Mouse (Mus musculus) bone marrow macrophage, adult 2 months (primary cell): ENCODE data around the gene Foxq1. TPM values are rescaled to one million over a fixed set of nuclear protein-coding genes. Genes with fewer than 3 reads are reported as not detected.

Experiments used
- H3K27ac ChIP-seq: 2 replicates; pipeline ENCODE4 v1.5.1; 2012; ENCODE audit warnings: low read depth, low read length; ENCODE audit not compliant: insufficient read depth
- H3K4me1 ChIP-seq: 2 replicates; pipeline ENCODE4 v1.6.1; 2012; ENCODE audit warnings: low read length; ENCODE audit not compliant: control insufficient read depth, insufficient read depth
- H3K4me3 ChIP-seq: 2 replicates; pipeline ENCODE4 v1.5.1; 2012; ENCODE audit warnings: mild to moderate bottlenecking, low read length, moderate library complexity; ENCODE audit not compliant: insufficient read depth
- CTCF ChIP-seq: IDR thresholded peaks from 2 replicates; pipeline ENCODE4 v1.5.1; 2012; ENCODE audit warnings: low read depth, mild to moderate bottlenecking, low read length, moderate library complexity
- POLR2A ChIP-seq: IDR thresholded peaks from 2 replicates; pipeline ENCODE4 v1.6.1; 2012; ENCODE audit warnings: mild to moderate bottlenecking, low read depth, low read length, borderline replicate concordance
- polyA plus RNA-seq: library from polyadenylated mRNA; stranded (reverse); fragments of >200 nt; gene quantifications from 2 replicates; pipeline ENCODE4 v1.2.4, GENCODE M21; 2012; ENCODE audit not compliant: missing spikeins, insufficient read depth, insufficient read length

Foxq1 gene
- polyA plus RNA-seq, 1 experiment, result not detected

DNA sequence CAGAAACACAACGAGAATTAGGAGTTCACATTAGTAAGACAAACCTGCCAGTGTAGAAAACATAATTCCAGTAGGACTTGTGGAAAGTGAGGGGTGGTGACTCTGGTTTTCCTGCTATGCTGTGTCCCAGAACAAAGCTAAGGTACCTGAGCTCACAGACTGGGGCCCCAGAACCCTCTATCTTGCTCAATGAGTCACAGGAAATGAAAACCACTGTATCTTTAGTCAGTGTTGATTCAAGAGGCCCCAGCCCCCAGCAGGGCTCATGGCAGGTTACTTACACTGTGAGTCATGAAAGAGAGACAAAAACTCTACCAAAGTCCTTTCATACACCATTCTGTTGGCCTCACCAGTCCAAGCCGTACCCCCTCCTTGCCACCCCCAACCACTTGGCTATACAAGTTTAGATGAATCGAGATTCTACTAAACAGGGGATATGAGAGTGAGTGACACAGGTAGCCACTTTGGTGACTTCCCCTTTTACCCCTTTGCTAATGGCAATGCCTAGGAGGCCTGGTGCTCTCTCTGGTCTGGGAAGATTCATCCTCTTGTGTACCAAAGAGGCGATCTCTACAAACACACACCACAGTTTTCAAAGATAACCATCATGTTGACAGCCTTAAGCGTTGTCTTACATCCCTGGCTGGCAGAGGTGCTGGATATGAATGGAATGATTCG is 11.8 kb downstream of the Foxq1 start:
- Histone ChIP-seq H3K4me1 (no peaks in the 10 kb centered on the region), H3K4me3 (no peak overlapping the region), H3K27ac (no peak overlapping the region)
- no peak for TF ChIP-seq POLR2A
- no peak for TF ChIP-seq CTCF

DNA sequence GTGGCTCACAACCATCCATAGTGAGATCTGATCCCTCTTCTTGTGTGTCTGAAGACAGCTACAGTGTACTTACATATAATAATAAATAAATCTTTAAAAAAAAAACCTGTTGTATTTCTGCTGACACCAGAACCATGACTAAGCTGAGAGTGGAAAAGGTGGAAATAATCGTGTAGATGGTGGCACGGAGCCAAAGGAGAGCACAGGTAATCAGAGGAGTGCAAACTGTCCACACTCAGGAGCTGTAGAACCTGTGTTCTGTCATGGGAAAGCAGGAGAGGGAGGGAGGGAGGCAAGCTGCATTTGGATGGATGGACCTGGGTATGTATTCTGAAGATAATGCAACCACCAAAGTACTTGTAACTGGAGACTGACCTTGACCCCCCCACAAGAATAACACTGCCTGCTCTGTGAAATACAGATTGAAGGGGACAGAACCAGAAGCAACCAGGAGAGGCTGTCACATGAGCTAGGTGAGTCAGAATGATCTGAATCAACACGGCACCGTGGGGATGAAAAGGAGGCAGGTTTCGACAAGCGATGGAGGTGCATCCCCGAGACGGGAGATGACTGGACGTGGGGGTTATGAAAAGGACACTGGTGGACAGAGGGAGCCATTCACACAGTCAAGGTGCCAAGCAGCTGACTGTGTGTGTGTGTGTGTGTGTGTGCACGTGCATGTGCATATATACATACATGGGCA is 17.0 kb downstream of the Foxq1 start:
- H3K27ac ChIP-seq, result no peak overlapping the region
- H3K4me1 ChIP-seq, result no peaks in the 10 kb centered on the region
- no peak for TF ChIP-seq CTCF
- TF ChIP-seq POLR2A, result no peak
- H3K4me3 ChIP-seq, result no peak overlapping the region

DNA sequence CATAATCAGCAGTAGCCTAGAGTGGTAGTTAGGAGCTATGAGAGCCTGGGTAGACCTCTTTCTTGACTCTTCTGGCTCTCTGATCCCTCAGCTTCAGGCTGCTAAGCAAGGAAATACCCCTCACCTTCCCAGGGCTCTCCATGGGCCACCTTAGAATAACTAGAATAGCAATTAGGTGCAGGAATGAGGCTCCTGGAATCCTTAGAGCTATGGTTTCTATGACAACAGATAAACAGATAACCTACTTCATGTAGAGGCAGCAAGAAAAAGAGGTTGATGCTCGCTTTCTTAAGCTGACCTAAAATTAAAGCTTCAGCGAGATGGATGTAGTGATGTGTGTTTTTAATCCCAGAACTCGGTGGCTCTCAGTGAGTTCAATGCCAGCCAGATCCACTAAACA is 18.7 kb downstream of the Foxq1 start:
- Histone ChIP-seq H3K27ac (no peak overlapping the region), H3K4me1 (no peaks in the 10 kb centered on the region), H3K4me3 (no peak overlapping the region)
- TF ChIP-seq CTCF (no peak), POLR2A (no peak)

DNA sequence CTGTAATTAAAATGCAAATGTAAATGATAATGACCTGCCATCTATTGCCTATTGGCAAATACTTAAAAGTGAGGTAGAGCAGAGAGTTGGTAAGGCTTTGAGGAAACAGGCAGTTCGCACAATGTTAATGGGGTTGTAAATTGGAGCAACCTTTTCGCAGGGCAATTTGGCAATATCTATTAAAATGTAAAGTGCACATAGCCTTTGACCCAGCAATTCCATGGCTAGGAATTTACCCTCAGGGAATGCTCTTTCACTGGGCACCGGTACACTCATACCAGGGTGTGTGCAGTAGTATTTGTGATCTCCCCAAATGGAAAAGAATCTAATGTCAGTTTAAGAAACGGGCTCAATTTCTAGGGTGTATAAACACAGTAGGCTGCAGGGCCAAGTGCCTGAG is 20.8 kb downstream of the Foxq1 start:
- no peak overlapping the region for H3K4me3 ChIP-seq
- no peak overlapping the region for H3K27ac ChIP-seq
- H3K4me1 ChIP-seq, result no peaks in the 10 kb centered on the region
- TF ChIP-seq POLR2A, result no peak
- no peak for TF ChIP-seq CTCF

DNA sequence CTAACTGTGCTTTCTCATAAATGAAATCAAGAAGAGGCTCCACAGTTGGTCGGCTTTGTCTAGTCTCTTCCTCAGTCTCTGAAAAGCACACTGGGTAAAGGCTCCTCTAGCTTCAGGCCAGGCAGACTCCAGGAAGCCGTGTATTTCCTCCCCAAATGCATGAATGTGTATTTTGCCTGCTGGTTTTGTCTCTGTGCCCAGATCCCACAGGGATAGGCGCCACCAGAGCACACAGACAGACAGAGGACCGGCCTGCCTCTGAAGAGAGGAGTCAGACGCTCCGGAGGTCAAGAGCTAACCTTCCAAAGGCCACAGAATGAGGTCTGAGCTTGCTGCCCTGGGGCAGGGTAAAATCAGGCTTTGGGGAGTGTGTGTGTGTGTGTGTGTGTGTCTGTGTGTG is 21.6 kb downstream of the Foxq1 start:
- TF ChIP-seq POLR2A (no peak), CTCF (no peak)
- Histone ChIP-seq H3K27ac (no peak overlapping the region), H3K4me3 (no peak overlapping the region), H3K4me1 (no peaks in the 10 kb centered on the region)

DNA sequence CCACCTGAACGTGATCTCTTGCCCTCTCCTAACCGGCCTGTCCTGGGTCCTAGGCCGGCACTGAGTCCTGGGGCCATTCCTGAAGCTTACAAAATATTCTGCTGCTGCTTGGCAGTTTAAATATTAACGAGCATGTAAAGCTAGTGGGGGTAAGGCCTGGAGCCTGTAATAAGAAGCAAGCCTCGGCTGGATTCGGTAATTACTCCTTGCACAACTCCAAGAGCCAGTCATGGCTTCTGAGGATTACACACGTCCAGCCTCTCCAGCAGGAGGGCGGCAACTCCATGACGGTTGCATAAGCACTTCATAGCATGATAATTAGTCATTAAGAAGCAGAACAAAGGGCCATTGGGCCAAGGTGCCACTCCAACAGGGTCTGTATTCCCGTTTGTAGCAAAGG is 22.5 kb downstream of the Foxq1 start:
- H3K27ac ChIP-seq, result no peak overlapping the region
- H3K4me1 ChIP-seq, result no peaks in the 10 kb centered on the region
- TF ChIP-seq CTCF (no peak), POLR2A (no peak)
- H3K4me3 ChIP-seq, result no peak overlapping the region

DNA sequence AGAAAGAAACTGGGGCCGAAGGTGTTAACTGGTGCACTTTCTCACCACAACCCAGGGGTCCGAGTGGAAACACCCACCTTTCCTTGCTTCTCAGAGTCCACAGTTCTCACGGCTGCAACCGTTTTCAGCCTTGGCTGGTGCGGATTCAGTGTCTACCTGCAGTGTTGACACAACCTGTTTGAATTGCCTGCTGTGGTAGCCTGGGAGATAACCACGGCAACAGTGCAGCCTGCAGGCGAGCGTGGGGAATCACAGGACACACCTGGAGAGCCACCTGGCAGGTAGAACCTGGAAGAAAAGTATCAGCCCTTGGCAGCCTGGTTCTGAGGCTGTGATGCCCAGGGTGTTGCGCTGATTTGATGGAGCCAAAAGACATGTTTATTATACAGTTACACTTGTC is 23.9 kb downstream of the Foxq1 start:
- Histone ChIP-seq H3K4me1 (no peaks in the 10 kb centered on the region), H3K4me3 (no peak overlapping the region), H3K27ac (no peak overlapping the region)
- TF ChIP-seq CTCF (no peak), POLR2A (no peak)

DNA sequence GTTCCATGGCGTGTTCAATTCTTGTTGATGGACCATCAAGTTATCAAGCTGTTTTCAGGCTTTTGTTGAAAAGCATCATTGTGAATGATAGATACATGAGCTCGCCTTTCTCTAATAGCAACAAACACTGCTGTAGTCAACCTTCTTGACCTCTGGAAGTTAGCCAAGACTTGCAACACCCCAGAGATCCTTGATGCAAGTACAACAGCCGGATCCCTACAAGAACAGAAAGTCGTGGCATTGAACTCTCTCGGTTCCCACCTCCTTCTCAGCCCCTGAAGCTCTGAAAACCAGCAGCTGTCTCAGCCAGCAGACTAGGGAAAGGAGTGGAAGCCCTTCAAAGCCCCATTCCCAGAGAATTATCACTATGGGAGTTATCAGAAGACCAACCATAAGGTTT is 31.4 kb downstream of the Foxq1 start:
- Histone ChIP-seq H3K4me1 (no peaks in the 10 kb centered on the region), H3K27ac (no peak overlapping the region), H3K4me3 (no peak overlapping the region)
- TF ChIP-seq CTCF (no peak), POLR2A (no peak)

DNA sequence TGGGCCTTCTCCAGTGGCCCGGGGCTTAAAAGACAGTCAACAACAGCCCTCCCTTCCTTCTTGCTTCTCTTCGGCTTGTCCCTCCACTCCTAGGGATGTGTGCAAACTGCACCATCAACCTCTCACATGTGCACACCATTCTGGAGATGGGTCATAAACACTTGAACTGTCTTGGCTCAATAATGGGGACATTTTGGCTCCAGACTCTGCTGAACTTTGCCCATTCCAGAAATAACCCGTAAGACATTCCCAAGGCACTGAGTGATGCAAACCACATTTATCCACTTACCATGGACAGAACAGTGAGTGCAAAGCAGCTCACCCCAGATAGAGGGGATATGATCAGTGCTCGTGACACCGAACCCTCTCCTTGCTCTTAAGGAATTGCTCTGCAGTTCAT is 43.6 kb downstream of the Foxq1 start:
- TF ChIP-seq CTCF (no peak), POLR2A (no peak)
- no peak overlapping the region for H3K4me3 ChIP-seq
- no peak overlapping the region for H3K27ac ChIP-seq
- no peaks in the 10 kb centered on the region for H3K4me1 ChIP-seq

DNA sequence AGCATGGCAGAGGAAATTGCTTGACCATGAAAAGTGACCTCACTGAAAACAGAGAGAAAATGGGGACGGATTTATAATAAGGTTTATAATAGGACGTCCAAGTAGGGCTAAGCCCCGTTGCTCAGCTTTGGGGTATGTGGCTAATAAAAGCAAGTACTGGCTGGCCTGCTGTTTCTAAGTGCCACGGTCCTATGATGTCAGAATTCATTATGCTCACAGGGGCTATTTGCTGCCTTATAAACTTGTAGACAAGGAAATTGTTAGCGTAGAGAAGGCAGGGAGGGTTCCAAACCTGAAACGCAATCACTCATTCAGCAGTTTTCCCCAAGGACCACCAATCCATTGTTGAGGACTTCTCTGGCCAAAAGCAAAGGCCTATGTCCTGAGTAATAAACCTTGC is 48.0 kb downstream of the Foxq1 start:
- H3K27ac ChIP-seq, result no peak overlapping the region
- H3K4me3 ChIP-seq, result no peak overlapping the region
- TF ChIP-seq CTCF, result no peak

More for the DNA sequence above, 48.0 kb downstream of the Foxq1 start:
- no peaks in the 10 kb centered on the region for H3K4me1 ChIP-seq

Other genes with a start within 250 kb of the Foxq1 start
- gene A530084C06Rik, start 3.2 kb downstream of the Foxq1 start, polyA plus RNA-seq, result not detected in 2 replicates
- not detected in 2 replicates for gene Foxf2, start 69.7 kb downstream of the Foxq1 start, polyA plus RNA-seq